Mouse (Mus musculus): Measurements from ENCODE around the gene Stx11.

- TF ChIP-seq CTCF (IDR thresholded peaks at IDR 0.05; ENCODE audit: control insufficient read depth, insufficient read depth, insufficient replicate concordance, low read depth, low read length) (no peak), POLR2A (IDR thresholded peaks at IDR 0.05; ENCODE audit: control insufficient read depth, low read depth, low read length) (no peak)
Measured at GRCm38 (mm10) chr10:12915826-12916225, 48.3 kb downstream of the Stx11 start.
